Mouse (Mus musculus) lung, postnatal 4 days (tissue): ENCODE data around the gene Krt19.

Experiments used
- DNase-seq, 2 experiments: peaks; one replicate each; pipeline ENCODE4 v3.0.0; 2021

The Krt19 gene

GRCm38 (mm10) chr11:100136559-100136958, 11.9 kb downstream of the Krt19 start:
- DNase-seq = no peak

- DNase-seq = no peak
Observed at GRCm38 (mm10) chr11:100135731-100136130, 12.7 kb downstream of the Krt19 start, which contains the start of gene Krt15. TSS of gene Krt15 (minus strand) at chr11:100135928.

- DNase-seq = no peak
Observed at GRCm38 (mm10) chr11:100124901-100125300, 23.6 kb downstream of the Krt19 start.

GRCm38 (mm10) chr11:100121466-100121865, 27.0 kb downstream of the Krt19 start, which contains the start of gene Krt13:
TSS of gene Krt13 (minus strand) at chr11:100121566.
- DNase-seq = no peak

- no peak for DNase-seq
Observed at GRCm38 (mm10) chr11:100120331-100120730, 28.1 kb downstream of the Krt19 start.

GRCm38 (mm10) chr11:100113742-100114029, 34.8 kb downstream of the Krt19 start:
- no peak for DNase-seq

GRCm38 (mm10) chr11:100112935-100113741, 35.3 kb downstream of the Krt19 start:
- no peak for DNase-seq

GRCm38 (mm10) chr11:100105576-100106122, 42.8 kb downstream of the Krt19 start, which contains the start of gene Krt36:
TSS of gene Krt36 (minus strand) at chr11:100105626.
- no peak for DNase-seq

GRCm38 (mm10) chr11:100102693-100103429, 45.6 kb downstream of the Krt19 start:
- no peak for DNase-seq

GRCm38 (mm10) chr11:100100391-100100790, 48.1 kb downstream of the Krt19 start:
- DNase-seq = no peak

- DNase-seq = no peak
Observed at GRCm38 (mm10) chr11:100097819-100098218, 50.6 kb downstream of the Krt19 start.

GRCm38 (mm10) chr11:100096141-100096540, 52.3 kb downstream of the Krt19 start, which contains the start of gene Krt35:
TSS of gene Krt35 (minus strand) at chr11:100096241.
- DNase-seq = no peak
